Mouse (Mus musculus) spleen, adult 2 months (tissue): ENCODE measurements at regions not wholly inside any gene's neighbourhood (a gene's known extent, or its start where the extent isn't known, plus 50 kb on each side); places are given as distances from the start of the nearest gene placed in this dataset.

ENCODE experiments used
- CTCF ChIP-seq: fragments of 200-500 bp; IDR thresholded peaks from 2 replicates; pipeline ENCODE4 v1.5.1; 2011; ENCODE audit warnings: mild to moderate bottlenecking, inconsistent platforms; ENCODE audit not compliant: insufficient read depth, insufficient read length, insufficient replicate concordance; ENCODE audit errors: extremely low read depth
- POLR2A ChIP-seq: fragments of 200-500 bp; IDR thresholded peaks from 2 replicates; pipeline ENCODE4 v1.6.1; 2011; ENCODE audit warnings: low read depth, low read length, inconsistent platforms

DNA sequence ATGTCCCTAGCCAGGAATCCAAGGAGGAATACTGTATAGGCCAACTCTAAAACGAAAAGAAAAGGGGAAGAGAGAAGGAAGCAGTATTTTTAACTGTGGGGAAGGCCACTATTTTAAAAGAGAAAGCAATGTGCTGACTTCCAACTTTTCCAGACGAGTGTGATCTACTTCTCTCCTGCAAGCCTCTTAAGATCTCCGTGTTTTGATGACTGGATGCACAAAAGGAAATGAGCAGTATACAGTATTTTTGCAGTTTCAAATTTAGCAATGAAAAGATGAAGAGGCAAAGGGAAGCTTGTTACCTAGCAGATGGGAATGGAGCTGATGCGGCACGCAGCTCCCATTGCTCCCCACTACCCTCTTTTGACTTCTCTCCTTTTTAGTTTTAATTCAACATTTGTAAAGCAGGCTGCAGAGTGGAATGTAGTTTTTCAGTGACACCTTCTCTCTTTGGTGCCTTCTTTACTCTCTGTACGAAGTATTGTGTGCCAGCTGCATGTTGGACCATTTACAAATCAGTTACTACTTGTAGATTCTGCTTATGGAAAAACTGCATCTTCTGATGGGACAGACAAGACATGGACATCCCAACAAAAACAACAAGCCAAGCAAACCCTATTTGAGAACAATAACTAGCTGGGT lies 287.2 kb downstream of the Usp25 start:
- TF ChIP-seq CTCF, result no peak
- no peak for TF ChIP-seq POLR2A
